Mouse (Mus musculus) liver, embryonic 14.5 days (tissue): ENCODE measurements around the gene Iqsec3. TPM values are rescaled to one million over a fixed set of nuclear protein-coding genes. Genes with fewer than 3 reads are reported as not detected.

ENCODE experiments used
- ATAC-seq: fragments of 200-750 bp; cut with Nextera tagmentation; 2 replicates; pipeline ENCODE4 v1.8.0; 2017; ENCODE audit warnings: moderate number of reproducible peaks, mild to moderate bottlenecking, moderate library complexity; ENCODE audit not compliant: insufficient read depth
- DNase-seq, 3 experiments: peaks; one replicate each; pipeline ENCODE4 v3.0.0-alpha.2; 2012 to 2013; ENCODE audit warnings: low read depth in 3 of 3, low spot score in 3 of 3
- H3K27ac ChIP-seq: fragments of 300-500 bp; sonication (generic); 2 replicates; pipeline ENCODE4 v1.5.1; 2014; ENCODE audit warnings: moderate library complexity, mild to moderate bottlenecking, control low read depth, inconsistent platforms
- H3K27me3 ChIP-seq: fragments of 300-500 bp; sonication (generic); 2 replicates; pipeline ENCODE4 v1.6.1; 2014; ENCODE audit warnings: mild to moderate bottlenecking, low read length, moderate library complexity; ENCODE audit not compliant: control insufficient read depth, insufficient read depth
- H3K36me3 ChIP-seq: fragments of 300-500 bp; sonication (generic); replicated peaks from 2 replicates; pipeline ENCODE4 v1.6.1; 2014; ENCODE audit warnings: low read depth; ENCODE audit not compliant: control insufficient read depth, insufficient read depth
- H3K4me1 ChIP-seq, 2 experiments: fragments of 200-500 bp in 1 of 2; fragments of 300-500 bp in 1 of 2; sonication (generic) in 1 of 2; replicated peaks; 2 replicates each; pipeline ENCODE4 v1.6.1; 2012 to 2014; ENCODE audit warnings: antibody characterized with exemption in 1 of 2, inconsistent platforms in 1 of 2, low read length in 1 of 2; ENCODE audit not compliant: control insufficient read depth in 2 of 2, insufficient read depth in 2 of 2
- H3K4me2 ChIP-seq: fragments of 300-500 bp; sonication (generic); 2 replicates; pipeline ENCODE4 v1.6.1; 2014; ENCODE audit warnings: low read depth, mild to moderate bottlenecking, control low read depth, moderate library complexity
- H3K4me3 ChIP-seq, 2 experiments: fragments of 200-500 bp in 1 of 2; fragments of 300-500 bp in 1 of 2; sonication (generic) in 1 of 2; 2 replicates each; pipeline ENCODE4 v1.5.1; 2012 to 2014; ENCODE audit warnings: low read depth in 2 of 2, low read length in 2 of 2, mild to moderate bottlenecking in 2 of 2, control low read depth in 1 of 2, inconsistent platforms in 1 of 2, moderate library complexity in 1 of 2; ENCODE audit not compliant: insufficient read depth in 1 of 2
- H3K9ac ChIP-seq: fragments of 300-500 bp; sonication (generic); replicated peaks from 2 replicates; pipeline ENCODE4 v1.6.1; 2014; ENCODE audit warnings: mild to moderate bottlenecking, control low read depth, moderate library complexity
- H3K9me3 ChIP-seq: fragments of 300-500 bp; sonication (generic); 2 replicates; pipeline ENCODE4 v1.6.1; 2016; ENCODE audit warnings: low read length, mixed read lengths; ENCODE audit not compliant: control insufficient read depth
- CTCF ChIP-seq: IDR thresholded peaks from 2 replicates; pipeline ENCODE4 v1.5.1; 2016; ENCODE audit warnings: antibody characterized with exemption, low read depth, control low read depth
- EP300 ChIP-seq: IDR thresholded peaks from 2 replicates; pipeline ENCODE4 v1.6.1; 2016; ENCODE audit warnings: antibody characterized with exemption, low read depth
- WGBS: fragments of 180-500 bp; shearing (Covaris S2); extraction: QIAGEN DNeasy Blood & Tissue Kit; methylation state at CpG from one replicate; pipeline ENCODE4 v1.1.7; 2014; ENCODE audit not compliant: insufficient replicate concordance; 5-methylcytosine and 5-hydroxymethylcytosine counted together
- polyA plus RNA-seq, 2 experiments: library from polyadenylated mRNA; depleted of rRNA in 1 of 2; stranded (reverse) in 1 of 2; unstranded in 1 of 2; fragments of >200 nt; fragmentation: Nextera tagmentation in 1 of 2; extraction: Ambion mirVana in 1 of 2; gene quantifications; 2 replicates each; pipeline versions ENCODE4 v1.2.1 to v1.2.3; 2012 to 2014

Iqsec3 gene
- under 0.01 and 0.02 TPM in 2 replicates for polyA plus RNA-seq (2012; rRNA removed)
- polyA plus RNA-seq (2014; fragmentation: Nextera tagmentation; extraction: Ambion mirVana) = not detected in 2 replicates

GRCm38 (mm10) chr6:121473093-121473821 is at the start of gene Iqsec3:
TSS of gene Iqsec3 (minus strand) at chr6:121473678.
- Histone ChIP-seq H3K9ac (no peak within 1 kb of the TSS), H3K27ac (no peak within 1 kb of the TSS), H3K27me3 (peaks cover 13% of the 10 kb centered on the region), H3K9me3 (no peaks in the 10 kb centered on the region), H3K4me2 (no peak within 1 kb of the TSS), H3K36me3 (no peaks in the 10 kb centered on the region), H3K4me1 (no peaks in the 10 kb centered on the region), H3K4me3 (no peak within 1 kb of the TSS)
- peak; percentile 28 to 37 (median 35) for DNase-seq
- 1% methylated on average over 65 of the region's 65 CpGs for WGBS
- ATAC-seq = peak; percentile 47; the same call in 1 of the 2 replicates
- no peak for TF ChIP-seq EP300
- 0 out of 2 replicates have a peak, but pooled peaks have one; percentile 3 for TF ChIP-seq CTCF

- no peak overlapping the region for H3K4me3 ChIP-seq
These were observed 48.7 kb upstream of the Iqsec3 start for GRCm38 (mm10) chr6:121522106-121522705.

GRCm38 (mm10) chr6:121521030-121521429 is 47.6 kb upstream of the Iqsec3 start:
- no peak for TF ChIP-seq CTCF
- TF ChIP-seq EP300 = no peak

More at GRCm38 (mm10) chr6:121522106-121522705, 48.7 kb upstream of the Iqsec3 start:
- H3K27ac ChIP-seq = no peak overlapping the region
- H3K27me3 ChIP-seq = no peaks in the 10 kb centered on the region
- no peaks in the 10 kb centered on the region for H3K36me3 ChIP-seq
- no peaks in the 10 kb centered on the region for H3K9me3 ChIP-seq
- no peak for DNase-seq
- H3K9ac ChIP-seq = no peak overlapping the region
- 39% methylated on average over 5 of the region's 5 CpGs for WGBS
- no peaks in the 10 kb centered on the region for H3K4me1 ChIP-seq
- no peak for TF ChIP-seq EP300
- no peak for TF ChIP-seq CTCF
- H3K4me2 ChIP-seq = no peak overlapping the region
- no peak for ATAC-seq

GRCm38 (mm10) chr6:121519896-121520295 is 46.4 kb upstream of the Iqsec3 start:
- ATAC-seq = no peak
- Histone ChIP-seq H3K36me3 (no peaks in the 10 kb centered on the region), H3K27me3 (no peaks in the 10 kb centered on the region), H3K9me3 (no peaks in the 10 kb centered on the region), H3K4me1 (no peaks in the 10 kb centered on the region), H3K27ac (no peak overlapping the region), H3K9ac (no peak overlapping the region), H3K4me2 (no peak overlapping the region), H3K4me3 (no peak overlapping the region)
- WGBS = 52% methylated on average over 2 of the region's 2 CpGs
- DNase-seq = no peak
- TF ChIP-seq CTCF (no peak), EP300 (no peak)

More at GRCm38 (mm10) chr6:121521030-121521429, 47.6 kb upstream of the Iqsec3 start:
- H3K4me2 ChIP-seq = no peak overlapping the region
- H3K36me3 ChIP-seq = no peaks in the 10 kb centered on the region
- H3K27ac ChIP-seq = no peak overlapping the region
- ATAC-seq (no peak), DNase-seq (no peak)
- H3K27me3 ChIP-seq = no peaks in the 10 kb centered on the region
- no peak overlapping the region for H3K4me3 ChIP-seq
- 42% methylated on average over 3 of the region's 3 CpGs for WGBS
- no peaks in the 10 kb centered on the region for H3K4me1 ChIP-seq
- no peaks in the 10 kb centered on the region for H3K9me3 ChIP-seq
- no peak overlapping the region for H3K9ac ChIP-seq

- Histone ChIP-seq H3K9ac (no peak overlapping the region), H3K4me2 (no peak overlapping the region), H3K27ac (no peak overlapping the region), H3K36me3 (no peaks in the 10 kb centered on the region), H3K9me3 (no peaks in the 10 kb centered on the region), H3K27me3 (no peaks in the 10 kb centered on the region), H3K4me1 (no peaks in the 10 kb centered on the region), H3K4me3 (no peak overlapping the region)
- DNase-seq (no peak), ATAC-seq (no peak)
- TF ChIP-seq EP300 (no peak), CTCF (no peak)
- 51% methylated on average over 5 of the region's 5 CpGs for WGBS
These were observed 45.9 kb upstream of the Iqsec3 start for GRCm38 (mm10) chr6:121519266-121519810.
